Mouse (Mus musculus) midbrain, embryonic 12.5 days (tissue): ENCODE results near the gene Maf. TPM values are rescaled to one million over a fixed set of nuclear protein-coding genes. Genes with fewer than 3 reads are reported as not detected.

ENCODE experiments used
- ATAC-seq: fragments of 200-750 bp; cut with Nextera tagmentation; 2 replicates; pipeline ENCODE4 v1.8.0; 2017; ENCODE audit warnings: low read depth, moderate TSS enrichment, moderate library complexity; ENCODE audit not compliant: low FRiP score
- H3K27ac ChIP-seq: fragments of 300-500 bp; sonication (generic); replicated peaks from 2 replicates; pipeline ENCODE4 v1.5.1; 2016; ENCODE audit warnings: mild to moderate bottlenecking
- H3K27me3 ChIP-seq: fragments of 300-500 bp; sonication (generic); 2 replicates; pipeline ENCODE4 v1.6.1; 2016; ENCODE audit warnings: mild to moderate bottlenecking
- H3K36me3 ChIP-seq: fragments of 300-500 bp; sonication (generic); 2 replicates; pipeline ENCODE4 v1.6.1; 2016
- H3K4me1 ChIP-seq: fragments of 300-500 bp; sonication (generic); 2 replicates; pipeline ENCODE4 v1.6.1; 2016
- H3K4me2 ChIP-seq: fragments of 300-500 bp; sonication (generic); replicated peaks from 2 replicates; pipeline ENCODE4 v1.6.1; 2016; ENCODE audit warnings: mild to moderate bottlenecking, moderate library complexity
- H3K4me3 ChIP-seq: fragments of 300-500 bp; sonication (generic); 2 replicates; pipeline ENCODE4 v1.5.1; 2016; ENCODE audit warnings: mild to moderate bottlenecking
- H3K9ac ChIP-seq: fragments of 300-500 bp; sonication (generic); replicated peaks from 2 replicates; pipeline ENCODE4 v1.6.1; 2016; ENCODE audit warnings: mild to moderate bottlenecking, moderate library complexity
- H3K9me3 ChIP-seq: fragments of 300-500 bp; sonication (generic); 2 replicates; pipeline ENCODE4 v1.6.1; 2016; ENCODE audit warnings: mild to moderate bottlenecking
- WGBS: fragments of 180-500 bp; shearing (Covaris S2); methylation state at CpG from one replicate; pipeline ENCODE4 v1.1.7; 2016; 5-methylcytosine and 5-hydroxymethylcytosine counted together
- polyA plus RNA-seq: library from polyadenylated mRNA; unstranded; fragments of >200 nt; fragmentation: Nextera tagmentation; extraction: Ambion mirVana; gene quantifications from 2 replicates; pipeline ENCODE4 v1.2.1, GENCODE M21; 2016

Maf gene
- polyA plus RNA-seq, 1 experiment from 2014 or later: 6.4 TPM

GRCm38 (mm10) chr8:115636751-115637150, 70.8 kb downstream of the Maf start:
- Histone ChIP-seq H3K4me1 (no peaks in the 10 kb centered on the region), H3K4me2 (no peak overlapping the region), H3K27ac (no peak overlapping the region), H3K9ac (no peak overlapping the region), H3K4me3 (no peak overlapping the region), H3K36me3 (no peaks in the 10 kb centered on the region), H3K27me3 (no peaks in the 10 kb centered on the region), H3K9me3 (no peaks in the 10 kb centered on the region)
- WGBS: 84% methylated on average over 6 of the region's 6 CpGs
- ATAC-seq: no peak
